Mouse (Mus musculus) ovary, adult 18-20 months (tissue): ENCODE results near the gene Primpol.

Experiments
- DNase-seq: peaks from one replicate; pipeline ENCODE4 v3.0.0; 2022; ENCODE audit warnings: low spot score, mixed read lengths

Gene Primpol

DNA sequence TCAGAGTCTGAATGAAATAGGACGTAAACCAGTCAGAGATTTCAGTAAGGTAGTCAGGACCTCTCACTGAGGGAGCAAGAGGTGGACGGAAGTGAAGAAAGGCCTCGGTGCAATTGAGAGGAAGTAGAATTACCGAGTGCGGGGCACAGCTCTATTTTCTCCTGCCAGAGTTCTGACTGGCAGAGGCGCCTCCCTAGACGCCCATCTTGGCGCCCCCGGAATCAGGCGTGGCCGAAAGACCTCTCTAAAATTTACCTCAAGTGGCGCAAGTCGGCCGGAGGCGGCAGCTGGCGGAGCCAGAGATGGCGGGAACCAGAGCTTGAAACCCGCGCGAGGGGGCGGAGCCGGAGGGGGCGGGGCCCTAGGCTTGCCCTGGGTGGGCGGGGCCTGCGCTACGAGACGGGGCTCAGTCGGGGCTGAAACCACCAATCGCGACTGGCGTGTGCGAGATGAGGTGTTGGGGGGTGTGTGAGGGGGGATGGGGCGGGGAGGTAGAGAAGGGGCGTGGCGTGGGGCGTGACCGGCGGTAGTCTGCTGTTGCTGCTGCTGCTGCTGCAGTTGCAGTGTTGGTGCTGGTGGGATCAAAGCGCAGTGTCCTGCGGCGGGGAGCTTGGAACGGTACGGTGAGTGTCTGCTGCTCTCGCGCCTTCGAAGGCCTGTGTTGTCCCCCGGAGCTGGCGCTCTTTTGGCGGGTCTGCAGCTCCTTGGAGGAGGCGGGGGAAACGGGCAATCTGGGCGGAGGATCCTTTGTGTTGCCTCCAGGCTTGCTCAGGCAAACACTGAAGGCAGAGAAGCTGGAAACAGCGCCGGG is at the start of gene Primpol, which contains the start of gene Casp3:
TSS of gene Primpol (minus strand) at position 334 of the 811 bp plus-strand sequence.
TSS of gene Casp3 (plus strand) at position 413 of the 811 bp plus-strand sequence.
- peak; percentile 91 for DNase-seq

DNA sequence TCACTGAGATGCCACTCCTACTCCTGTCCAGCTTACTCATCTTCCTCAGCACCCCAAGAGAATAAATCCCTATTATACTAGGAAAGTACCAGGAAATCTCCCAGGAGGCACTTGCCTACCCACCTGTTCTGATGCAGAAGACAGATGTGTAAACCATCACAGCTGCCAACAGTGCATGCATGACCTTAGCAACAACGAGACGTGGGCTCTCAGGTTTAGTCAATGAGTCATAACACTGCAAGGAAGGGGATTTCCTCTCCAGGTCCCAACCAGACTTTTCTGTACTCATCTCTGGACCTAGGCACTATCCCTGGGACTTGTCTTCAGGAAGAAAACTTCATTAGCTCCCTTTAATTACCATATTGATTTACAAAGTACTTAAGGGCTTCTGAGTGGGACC is 38.9 kb upstream of the Primpol start:
- DNase-seq = no peak

DNA sequence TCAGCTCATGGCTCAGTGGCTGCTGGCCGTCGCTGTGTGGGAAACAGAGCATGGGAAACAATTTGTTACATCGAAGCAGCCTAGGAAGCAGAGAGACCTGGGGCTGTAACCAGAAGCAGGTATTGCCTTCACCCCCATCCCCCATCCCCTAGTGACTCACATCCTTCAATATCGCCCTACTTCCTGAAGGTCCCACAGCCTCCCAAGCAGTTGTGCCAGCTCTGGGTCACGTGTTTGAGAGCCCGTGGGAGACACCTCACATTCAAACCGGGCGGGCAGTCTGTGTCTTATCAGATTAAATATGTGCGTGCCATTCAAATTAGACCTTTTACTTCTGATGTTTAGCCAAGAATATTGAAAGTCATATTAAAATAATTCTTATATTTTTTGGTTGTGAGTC is 34.9 kb upstream of the Primpol start:
- DNase-seq = no peak

DNA sequence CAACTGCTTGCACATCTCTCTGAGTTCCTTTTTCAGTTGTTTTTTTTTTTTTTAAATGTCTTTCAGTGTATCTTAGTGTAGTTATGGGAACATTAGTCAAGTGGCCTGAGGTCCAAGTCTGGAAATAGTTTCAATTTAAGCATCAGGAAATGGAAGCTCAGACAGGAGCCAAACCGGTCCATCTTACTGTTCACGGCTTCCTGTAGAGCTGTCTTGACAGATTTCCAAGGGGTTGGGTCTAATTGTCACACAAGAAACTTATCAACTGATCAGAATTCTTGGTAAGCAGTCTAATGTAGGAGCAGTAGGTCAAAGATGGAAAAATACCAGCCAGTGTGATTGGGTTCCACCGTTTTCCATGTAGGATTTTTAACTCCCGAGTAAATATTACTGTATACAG is 31.4 kb upstream of the Primpol start:
- DNase-seq = no peak

DNA sequence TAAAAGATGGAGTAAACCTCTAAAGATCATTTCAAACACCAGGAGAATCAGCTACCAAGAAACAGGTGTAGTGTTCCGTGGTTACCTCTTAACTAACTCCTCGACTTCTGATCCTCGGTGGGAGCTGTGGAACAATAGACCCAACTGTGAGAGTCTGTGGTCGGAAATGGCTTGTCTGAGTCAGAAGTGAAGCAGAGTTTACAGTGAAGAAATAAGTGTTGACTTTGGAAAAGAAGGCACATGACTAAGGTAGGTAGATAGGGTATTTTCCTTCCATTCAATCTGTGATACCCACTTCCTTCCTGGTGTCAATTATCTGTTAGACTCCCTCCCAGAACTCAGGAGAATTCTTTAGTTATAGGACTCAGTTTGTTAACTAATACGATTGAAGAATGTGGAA is 24.3 kb upstream of the Primpol start:
- no peak for DNase-seq

DNA sequence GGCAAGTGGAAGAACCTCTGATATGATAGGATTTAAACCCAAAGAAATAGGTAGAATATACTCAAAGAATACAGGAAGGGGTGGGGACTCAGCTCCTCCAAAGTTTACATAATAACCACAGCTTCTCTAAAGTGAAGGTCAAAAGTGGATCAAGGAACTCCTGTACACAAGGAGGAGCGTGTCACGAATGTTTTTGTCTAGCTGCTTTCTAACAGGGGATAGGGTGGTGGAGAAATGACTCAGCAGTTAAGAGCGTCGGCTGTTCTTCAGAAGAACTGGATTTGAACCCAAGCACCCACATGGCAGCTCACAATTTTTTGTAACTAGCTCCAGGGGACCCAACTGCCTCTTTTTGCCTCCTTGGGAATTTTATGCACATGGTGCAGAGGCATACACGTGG is 22.8 kb upstream of the Primpol start:
- DNase-seq = no peak

DNA sequence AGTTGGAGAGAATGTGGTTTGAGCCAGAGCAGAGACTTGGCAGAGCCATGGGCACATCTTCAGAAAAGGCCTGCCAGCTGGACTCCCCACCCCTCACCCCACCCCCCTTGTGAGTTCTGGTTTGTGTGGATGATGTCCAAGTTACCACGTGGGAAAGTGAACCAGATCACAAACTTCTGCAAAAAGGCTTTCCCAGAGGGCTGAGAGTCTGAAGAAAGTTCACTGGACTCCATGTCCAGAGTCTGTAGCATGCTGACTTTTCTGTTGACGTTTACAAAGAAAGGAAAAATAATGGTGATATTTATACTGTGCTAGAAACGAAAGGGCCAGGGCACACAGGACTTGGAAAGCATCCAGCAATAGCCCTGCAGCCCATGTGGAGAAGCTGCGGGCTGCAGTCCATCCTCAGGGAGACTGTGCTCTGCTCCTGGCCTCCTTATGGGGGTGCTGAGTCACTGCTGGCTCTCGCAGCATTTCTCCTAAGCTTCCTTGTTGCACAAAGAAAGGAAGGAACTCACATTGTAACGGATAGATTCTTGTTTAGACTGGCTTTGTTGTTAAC is 22.1 kb upstream of the Primpol start:
- peak; percentile 56 for DNase-seq

DNA sequence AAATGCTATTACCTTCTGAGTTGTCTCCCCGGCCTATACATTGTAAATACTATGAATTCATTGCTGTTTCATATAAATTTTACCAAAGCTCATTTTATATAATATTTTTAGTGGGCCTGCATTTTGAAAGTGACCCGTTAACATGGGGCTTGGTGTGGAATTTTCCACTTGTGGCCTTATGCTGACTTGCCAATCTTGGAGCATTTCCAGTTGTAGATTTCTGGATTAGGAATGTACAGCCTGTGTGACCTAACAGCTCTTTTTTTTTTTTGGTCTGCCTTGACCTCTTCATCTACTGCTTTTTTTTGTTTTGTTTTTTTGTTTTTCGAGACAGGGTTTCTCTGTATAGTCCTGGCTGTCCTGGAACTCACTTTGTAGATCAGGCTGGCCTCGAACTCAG is 13.9 kb upstream of the Primpol start:
- DNase-seq = no peak

DNA sequence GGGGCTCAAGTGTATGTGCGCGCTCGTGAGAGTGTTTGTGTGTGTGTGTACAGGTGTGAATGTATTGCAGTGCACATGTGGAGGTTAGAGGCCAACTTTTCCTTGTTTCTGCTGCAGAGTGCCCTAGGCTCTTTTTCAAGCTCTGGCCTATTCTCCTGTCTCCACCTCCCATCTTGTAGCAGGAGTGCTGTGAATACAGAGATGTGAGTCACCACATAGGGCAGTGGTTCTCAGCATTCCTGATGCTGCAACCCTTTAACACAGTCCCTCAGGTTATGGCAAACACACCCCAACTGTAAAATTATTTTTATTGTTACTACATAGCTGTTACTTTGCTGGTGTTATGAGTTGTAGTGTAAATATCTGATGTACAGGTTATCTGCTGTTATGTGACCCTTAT is 13.4 kb upstream of the Primpol start:
- DNase-seq = no peak

DNA sequence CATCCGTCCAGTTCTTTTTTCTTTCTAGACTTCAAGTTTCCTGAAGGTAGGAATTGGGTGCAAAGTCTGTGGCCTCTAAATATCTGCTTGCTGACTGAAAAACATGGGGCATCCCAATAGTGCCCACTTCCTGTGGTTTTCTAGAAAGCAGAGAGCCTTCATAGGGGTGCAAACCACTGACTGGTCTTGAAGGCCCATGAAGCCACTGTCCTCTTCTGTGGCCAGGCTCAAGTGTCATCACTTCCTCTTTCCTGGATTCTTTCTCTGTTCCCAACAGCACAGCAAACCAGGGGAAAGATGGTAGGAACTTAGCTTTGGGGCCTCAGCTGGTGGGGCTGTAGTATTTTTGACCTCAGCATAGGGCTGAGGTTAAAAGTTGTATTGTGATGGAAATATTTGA is 11.6 kb upstream of the Primpol start:
- DNase-seq = no peak

DNA sequence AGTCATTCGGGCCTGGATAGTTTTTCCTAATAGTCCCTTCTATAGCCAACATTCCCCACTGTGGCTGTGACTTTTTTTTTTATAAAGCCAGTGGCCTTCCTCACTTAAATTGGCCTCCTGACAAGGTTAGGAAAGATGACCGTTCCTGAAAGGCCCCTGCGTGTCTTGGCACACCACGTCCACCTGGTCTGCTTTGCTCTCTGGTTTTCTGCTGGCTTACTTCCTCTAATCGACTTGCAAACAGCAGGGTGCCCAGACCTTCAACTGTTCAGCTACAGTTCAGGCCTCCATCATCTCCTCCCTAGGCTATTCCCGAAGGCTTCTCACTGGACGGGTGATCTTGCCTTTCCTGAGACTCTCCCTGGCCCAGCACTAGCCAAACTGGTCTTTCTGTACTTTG is 10.9 kb upstream of the Primpol start:
- DNase-seq = no peak

DNA sequence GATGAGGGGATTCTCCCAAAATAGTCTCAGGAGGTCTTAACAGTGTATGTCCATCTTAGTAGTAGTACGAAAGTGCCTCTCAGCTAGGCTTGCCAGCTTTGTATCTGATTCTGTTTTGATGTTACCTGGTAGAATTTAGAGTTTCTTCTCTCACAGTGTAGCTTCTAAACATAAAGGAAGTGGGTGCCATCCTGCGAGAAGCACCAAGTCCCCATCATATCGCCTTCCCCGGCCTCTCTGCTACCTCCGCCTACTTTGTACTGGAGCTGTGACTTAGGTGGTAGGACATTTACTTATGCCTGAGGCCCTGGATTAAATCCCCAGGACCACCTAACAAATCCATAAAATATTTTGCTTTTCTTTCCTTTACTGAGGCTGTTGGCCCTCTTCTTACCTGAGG is 9.6 kb upstream of the Primpol start:
- DNase-seq = no peak

DNA sequence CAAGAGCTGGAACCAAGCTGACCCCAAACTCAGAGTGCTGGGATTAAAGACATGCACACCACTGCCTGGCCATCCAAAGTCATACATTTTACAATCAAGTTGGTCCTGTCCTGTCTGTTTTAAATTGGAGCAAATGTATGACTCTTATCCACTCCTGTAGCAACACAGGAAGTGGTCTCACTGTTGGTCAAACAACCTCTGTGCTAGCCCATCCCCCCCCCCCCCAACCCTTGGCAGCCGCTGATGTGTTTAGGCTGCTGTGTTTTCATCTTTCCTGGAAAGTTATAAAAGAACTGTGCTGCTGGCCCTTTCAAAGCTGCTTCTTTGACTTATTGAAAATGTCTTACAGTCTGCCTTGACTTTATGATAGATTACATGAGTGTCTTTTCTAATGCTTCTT is 8.2 kb upstream of the Primpol start:
- DNase-seq = no peak

DNA sequence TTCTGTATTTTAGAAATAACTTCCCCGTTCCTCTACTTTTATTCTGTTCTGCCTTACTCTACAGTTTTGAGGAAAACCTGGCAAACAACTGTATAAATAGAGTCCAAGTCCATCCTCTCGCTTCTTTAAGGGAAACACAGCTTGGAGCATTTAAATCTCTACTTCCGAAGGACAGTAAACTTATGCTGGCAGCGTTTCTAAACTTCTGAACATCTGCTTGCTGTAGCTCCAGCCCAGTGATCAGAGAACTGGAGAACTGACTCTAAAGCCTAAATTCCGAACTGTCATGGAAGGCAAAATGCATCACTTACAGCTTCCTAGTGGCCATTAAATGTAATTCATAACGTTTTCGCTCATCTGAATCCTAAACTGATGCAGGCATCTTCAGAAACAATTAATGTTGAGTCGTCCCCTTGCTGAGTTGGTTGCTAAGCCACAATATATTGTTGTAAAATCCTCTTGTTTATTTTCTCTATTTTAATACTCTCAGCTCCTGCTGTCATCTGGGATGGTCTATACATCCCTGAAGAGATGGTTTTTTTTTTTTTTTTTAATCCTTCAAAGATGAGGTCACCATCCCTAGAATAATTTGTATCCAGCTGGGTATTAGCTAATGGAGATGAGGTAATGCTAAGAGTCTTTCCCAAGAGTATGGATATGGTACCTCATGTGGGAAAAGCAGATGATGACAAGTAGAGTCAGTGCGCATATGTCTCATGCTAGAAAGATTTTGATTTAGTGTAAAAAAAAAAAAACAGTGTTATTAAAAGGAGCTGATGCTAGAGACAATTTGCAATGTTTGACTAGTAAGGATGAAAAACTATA is 5.6 kb upstream of the Primpol start:
- DNase-seq = no peak

DNA sequence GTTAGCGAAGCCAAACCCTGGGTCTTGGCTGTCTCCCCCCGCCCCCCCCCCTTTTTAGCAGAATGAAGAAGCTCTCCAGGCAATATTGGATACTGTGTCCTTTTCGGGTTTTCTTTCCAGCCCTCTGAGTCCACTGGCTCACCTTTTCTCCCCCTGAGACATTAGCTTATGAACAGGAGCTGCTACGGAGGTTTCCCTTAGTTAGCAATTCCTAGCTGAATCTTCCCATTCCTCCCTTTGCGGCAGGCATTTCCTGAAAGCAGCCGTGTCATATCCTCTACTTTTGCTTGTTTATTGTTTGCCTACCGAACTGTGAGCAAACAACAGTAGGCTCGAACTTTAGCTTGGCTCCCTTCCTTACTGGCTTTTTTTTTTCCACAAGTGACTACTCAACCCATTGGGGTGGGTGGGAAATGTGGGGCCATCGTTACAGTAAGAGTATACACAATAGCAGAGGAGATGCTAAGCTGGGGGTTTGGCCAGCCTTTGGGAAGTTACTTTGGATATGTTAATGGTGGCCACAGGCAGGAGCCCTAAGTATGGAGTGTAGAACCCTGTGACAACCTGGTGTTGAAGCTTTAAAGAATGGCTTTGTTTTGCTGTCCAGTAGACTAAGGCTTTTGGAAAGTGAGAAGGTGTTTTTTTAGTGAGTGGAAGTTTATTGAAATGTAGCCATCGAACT is 1.8 kb upstream of the Primpol start:
- no peak for DNase-seq

DNA sequence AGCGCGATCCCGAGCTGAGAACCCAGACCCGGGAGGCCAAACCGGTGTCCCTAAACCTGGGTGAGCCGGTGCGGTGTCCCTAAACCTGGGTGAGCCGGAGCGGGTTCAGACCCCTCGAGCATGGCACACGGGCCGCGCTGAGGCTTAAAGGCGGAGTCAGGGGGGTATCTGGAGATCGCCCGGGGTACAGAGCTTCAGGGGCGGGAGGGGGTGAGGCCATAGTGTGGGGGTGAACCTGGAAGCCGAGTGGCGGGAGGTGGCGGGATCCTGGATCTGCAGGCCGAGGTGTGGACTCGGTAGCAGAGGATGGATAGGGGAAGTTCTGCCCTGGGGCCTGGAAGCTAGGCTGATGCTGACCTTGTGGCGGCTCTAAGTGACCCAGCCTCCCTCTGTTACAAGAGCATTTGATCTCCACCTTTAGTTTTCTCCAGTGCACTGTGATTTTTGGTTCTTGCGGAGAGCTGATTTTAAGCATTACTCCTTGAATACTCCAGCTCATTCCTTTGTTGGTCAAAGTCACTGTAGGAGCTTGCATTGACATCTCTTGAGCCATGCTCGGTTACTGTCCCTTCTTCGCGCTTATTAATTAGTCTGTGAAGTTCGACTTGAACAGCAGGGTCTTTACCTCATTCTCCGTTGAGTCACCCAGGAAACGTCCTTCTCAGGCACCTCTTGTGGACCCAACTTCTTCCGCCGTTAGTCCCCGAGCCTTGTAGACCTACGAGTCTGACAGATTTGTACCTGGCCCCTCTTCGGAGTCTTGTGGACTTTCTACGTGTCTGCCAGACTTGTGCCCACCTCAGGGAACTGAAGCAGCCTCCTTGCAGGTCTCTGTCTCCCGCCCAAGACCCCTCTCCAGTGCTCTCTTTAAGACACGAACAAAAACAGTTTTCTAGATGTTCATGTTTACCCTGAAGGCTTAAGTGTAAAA is 943 bp upstream of the Primpol start:
- DNase-seq = no peak

DNA sequence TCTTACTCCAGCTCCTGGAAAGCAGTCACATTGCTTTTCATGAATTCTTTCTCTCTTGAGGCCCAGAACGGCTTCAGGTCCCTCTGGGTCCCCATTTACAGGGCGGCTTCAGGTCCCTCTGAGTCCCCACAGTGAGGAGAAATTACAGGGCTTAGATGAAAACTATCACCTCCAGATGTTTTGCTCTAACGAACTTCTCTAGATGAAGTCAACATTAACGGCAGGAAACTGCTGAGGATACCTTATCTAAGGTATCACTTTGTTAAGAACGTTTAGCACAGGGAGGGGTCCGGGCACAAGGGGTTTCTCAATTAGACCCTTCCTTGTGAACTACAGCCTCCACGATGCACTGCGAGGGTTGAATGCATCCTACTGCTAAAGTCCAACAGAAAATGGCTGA is 1.1 kb downstream of the Primpol start:
- no peak for DNase-seq

DNA sequence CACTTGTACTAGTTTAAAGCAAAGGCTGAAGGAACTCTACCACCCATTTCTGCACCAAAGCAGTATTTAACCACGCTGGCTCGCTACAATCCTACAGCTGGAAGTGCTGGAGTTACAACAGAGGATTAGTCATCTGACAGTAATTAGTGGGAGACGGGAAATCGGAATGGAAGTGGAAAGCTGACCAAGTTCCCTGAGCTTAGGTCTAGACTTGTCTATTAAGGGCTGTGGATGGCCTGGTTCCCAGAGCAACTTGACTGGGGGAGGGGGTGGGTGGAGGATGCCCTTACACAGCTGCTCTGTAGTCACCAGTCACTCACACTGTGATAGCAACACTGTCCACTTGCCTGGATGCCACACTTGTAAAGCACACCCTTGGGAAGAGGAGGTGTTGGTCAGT is 3.6 kb downstream of the Primpol start:
- no peak for DNase-seq

DNA sequence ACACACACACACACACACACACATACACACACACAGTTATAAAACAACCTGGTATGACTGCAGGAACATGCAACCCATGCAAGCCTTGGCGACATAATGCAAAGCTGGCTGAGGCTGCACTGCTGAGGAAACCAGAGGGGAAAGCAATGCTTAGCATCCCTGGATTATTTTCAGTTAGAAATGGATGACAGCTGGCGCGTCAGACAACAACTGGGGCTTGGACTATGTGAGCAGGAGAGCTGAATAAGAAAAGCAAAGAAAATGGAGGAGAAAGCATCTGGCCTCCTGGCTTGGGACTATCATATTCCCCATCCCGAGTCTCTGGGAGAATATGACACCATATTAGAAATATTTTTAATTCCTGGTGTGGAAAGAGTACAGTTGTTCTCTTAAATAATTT is 4.1 kb downstream of the Primpol start:
- no peak for DNase-seq

DNA sequence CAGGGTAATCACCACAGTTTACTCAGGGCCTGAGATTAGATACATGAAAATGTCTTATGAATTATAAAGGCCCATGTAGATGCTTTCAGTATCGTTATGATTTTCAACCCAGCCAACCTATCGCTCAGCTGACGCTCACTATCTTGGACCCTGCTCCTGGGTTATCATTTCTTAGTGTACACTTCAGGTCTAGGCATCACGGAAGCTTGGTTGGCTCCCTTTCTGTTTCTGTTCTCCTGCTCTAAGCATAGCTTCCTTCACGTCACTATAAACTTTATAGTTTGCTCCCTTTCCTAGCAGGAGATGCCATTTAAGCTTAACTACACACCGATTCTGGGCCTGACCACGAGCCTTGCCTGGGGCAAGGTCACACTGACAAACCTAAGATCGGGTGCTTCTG is 5.5 kb downstream of the Primpol start:
- DNase-seq = no peak

DNA sequence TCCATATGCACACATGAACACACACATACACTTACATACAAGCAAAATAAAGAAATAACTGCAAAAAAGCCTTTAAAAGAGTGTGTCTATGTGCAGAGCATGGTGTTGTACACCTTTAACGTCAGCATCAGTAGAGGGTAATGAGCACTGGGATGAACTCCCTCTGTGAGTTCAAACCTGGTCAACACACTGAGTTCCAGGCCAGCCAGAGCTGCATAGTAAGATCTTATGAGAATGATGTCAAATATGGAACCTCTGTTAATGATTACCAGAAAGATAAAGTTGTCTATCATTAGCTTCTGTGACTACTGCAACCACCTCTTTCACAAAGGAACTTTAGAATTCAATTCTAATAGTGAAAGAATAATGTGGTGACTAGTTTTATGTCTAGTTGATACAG is 10.1 kb downstream of the Primpol start:
- no peak for DNase-seq
